Mouse (Mus musculus) midbrain, postnatal 0 days (tissue): ENCODE data around the gene Gbp7. TPM values are rescaled to one million over a fixed set of nuclear protein-coding genes. Genes with fewer than 3 reads are reported as not detected.

Source experiments
- ATAC-seq: fragments of 200-750 bp; cut with Nextera tagmentation; 2 replicates; pipeline ENCODE4 v1.8.0; 2017; ENCODE audit warnings: moderate number of reproducible peaks, mild to moderate bottlenecking, moderate TSS enrichment, moderate library complexity; ENCODE audit not compliant: low FRiP score
- DNase-seq: peaks from one replicate; pipeline ENCODE4 v3.0.0-alpha.2; 2015; ENCODE audit warnings: low spot score
- H3K27ac ChIP-seq: fragments of 300-500 bp; sonication (generic); 2 replicates; pipeline ENCODE4 v1.5.1; 2014; ENCODE audit warnings: low read depth, mild to moderate bottlenecking, low read length, mixed read lengths
- H3K27me3 ChIP-seq: fragments of 300-500 bp; sonication (generic); 2 replicates; pipeline ENCODE4 v1.6.1; 2014; ENCODE audit warnings: low read length, control low read depth, mixed read lengths; ENCODE audit not compliant: insufficient read depth
- H3K36me3 ChIP-seq: fragments of 300-500 bp; sonication (generic); 2 replicates; pipeline ENCODE4 v1.6.1; 2014; ENCODE audit warnings: low read length, control low read depth, mixed read lengths; ENCODE audit not compliant: insufficient read depth
- H3K4me1 ChIP-seq: fragments of 300-500 bp; sonication (generic); 2 replicates; pipeline ENCODE4 v1.6.1; 2014; ENCODE audit warnings: mild to moderate bottlenecking, control low read depth, antibody characterized with exemption, low read length, mixed read lengths; ENCODE audit not compliant: insufficient read depth
- H3K4me2 ChIP-seq: fragments of 300-500 bp; sonication (generic); 2 replicates; pipeline ENCODE4 v1.6.1; 2014; ENCODE audit warnings: low read depth, mild to moderate bottlenecking, low read length, mixed read lengths; ENCODE audit not compliant: poor library complexity, severe bottlenecking
- H3K4me3 ChIP-seq: fragments of 300-500 bp; sonication (generic); 2 replicates; pipeline ENCODE4 v1.5.1; 2014; ENCODE audit warnings: low read depth, mild to moderate bottlenecking, low read length, moderate library complexity
- H3K9ac ChIP-seq: fragments of 300-500 bp; sonication (generic); replicated peaks from 2 replicates; pipeline ENCODE4 v1.6.1; 2014; ENCODE audit warnings: mild to moderate bottlenecking, low read length, moderate library complexity, mixed read lengths; ENCODE audit not compliant: poor library complexity, severe bottlenecking
- H3K9me3 ChIP-seq: fragments of 300-500 bp; sonication (generic); 2 replicates; pipeline ENCODE4 v1.6.1; 2016; ENCODE audit warnings: low read length, control low read depth
- CTCF ChIP-seq: IDR thresholded peaks from 2 replicates; pipeline ENCODE4 v1.5.1; 2016; ENCODE audit warnings: antibody characterized with exemption, mild to moderate bottlenecking
- WGBS: fragments of 180-500 bp; shearing (Covaris S2); extraction: QIAGEN DNeasy Blood & Tissue Kit; methylation state at CpG from one replicate; pipeline ENCODE4 v1.1.7; 2014; 5-methylcytosine and 5-hydroxymethylcytosine counted together
- polyA plus RNA-seq: library from polyadenylated mRNA; unstranded; fragments of >200 nt; fragmentation: Nextera tagmentation; extraction: Ambion mirVana; gene quantifications from 2 replicates; pipeline ENCODE4 v1.2.1, GENCODE M21; 2015
- total RNA-seq: library from RNA; depleted of rRNA; stranded (reverse); fragments of >200 nt; gene quantifications from 2 replicates; pipeline ENCODE4 v1.2.3, GENCODE M21; 2014

Gbp7 gene
- total and polyA plus RNA-seq, 2 experiments from 2014 or later, result 2.5 to 3.0 TPM

- no peaks in the 10 kb centered on the region for H3K36me3 ChIP-seq
- H3K9me3 ChIP-seq, result no peaks in the 10 kb centered on the region
- no peak overlapping the region for H3K27ac ChIP-seq
- 95% methylated on average over 4 of the region's 4 CpGs for WGBS
- H3K4me2 ChIP-seq, result no peak overlapping the region
- no peak for DNase-seq
- H3K27me3 ChIP-seq, result no peaks in the 10 kb centered on the region
- H3K9ac ChIP-seq, result no peak overlapping the region
- no peak for ATAC-seq
- TF ChIP-seq CTCF, result no peak
- no peaks in the 10 kb centered on the region for H3K4me1 ChIP-seq
- no peak overlapping the region for H3K4me3 ChIP-seq
These were observed 40.6 kb downstream of the Gbp7 start for GRCm38 (mm10) chr3:142570738-142571137.

GRCm38 (mm10) chr3:142577108-142577507, 47.0 kb downstream of the Gbp7 start:
- no peak overlapping the region for H3K4me3 ChIP-seq
- no peak for TF ChIP-seq CTCF
- H3K9me3 ChIP-seq, result no peaks in the 10 kb centered on the region
- 92% methylated on average over 3 of the region's 3 CpGs for WGBS
- H3K4me2 ChIP-seq, result no peak overlapping the region
- H3K27me3 ChIP-seq, result no peaks in the 10 kb centered on the region
- DNase-seq (no peak), ATAC-seq (no peak)
- H3K4me1 ChIP-seq, result no peaks in the 10 kb centered on the region
- no peak overlapping the region for H3K27ac ChIP-seq
- H3K36me3 ChIP-seq, result no peaks in the 10 kb centered on the region
- H3K9ac ChIP-seq, result no peak overlapping the region

- TF ChIP-seq CTCF, result no peak
- no peaks in the 10 kb centered on the region for H3K4me1 ChIP-seq
These were observed 48.2 kb downstream of the Gbp7 start for GRCm38 (mm10) chr3:142578342-142578741.

GRCm38 (mm10) chr3:142583067-142583466, 52.9 kb downstream of the Gbp7 start:
- no peaks in the 10 kb centered on the region for H3K9me3 ChIP-seq
- DNase-seq (no peak), ATAC-seq (no peak)
- no peak overlapping the region for H3K9ac ChIP-seq
- H3K4me2 ChIP-seq, result no peak overlapping the region
- TF ChIP-seq CTCF, result no peak
- no peaks in the 10 kb centered on the region for H3K27me3 ChIP-seq
- no peak overlapping the region for H3K4me3 ChIP-seq
- no peaks in the 10 kb centered on the region for H3K4me1 ChIP-seq
- H3K27ac ChIP-seq, result no peak overlapping the region
- WGBS, result 94% methylated on average over 4 of the region's 4 CpGs
- no peaks in the 10 kb centered on the region for H3K36me3 ChIP-seq

More at GRCm38 (mm10) chr3:142578342-142578741, 48.2 kb downstream of the Gbp7 start:
- Histone ChIP-seq H3K4me2 (no peak overlapping the region), H3K27ac (no peak overlapping the region), H3K9me3 (no peaks in the 10 kb centered on the region), H3K36me3 (no peaks in the 10 kb centered on the region), H3K27me3 (no peaks in the 10 kb centered on the region), H3K4me3 (no peak overlapping the region), H3K9ac (no peak overlapping the region)
- DNase-seq (no peak), ATAC-seq (no peak)
- 91% methylated on average over 4 of the region's 4 CpGs for WGBS

GRCm38 (mm10) chr3:142587386-142587785, 57.2 kb downstream of the Gbp7 start:
- TF ChIP-seq CTCF, result no peak
- Histone ChIP-seq H3K27me3 (no peaks in the 10 kb centered on the region), H3K4me3 (no peak overlapping the region), H3K36me3 (no peaks in the 10 kb centered on the region), H3K9me3 (no peaks in the 10 kb centered on the region), H3K4me1 (no peaks in the 10 kb centered on the region), H3K9ac (no peak overlapping the region), H3K27ac (no peak overlapping the region), H3K4me2 (no peak overlapping the region)
- ATAC-seq (no peak), DNase-seq (no peak)

- WGBS, result 79% methylated on average over 2 of the region's 2 CpGs
- no peak overlapping the region for H3K9ac ChIP-seq
- no peaks in the 10 kb centered on the region for H3K9me3 ChIP-seq
- no peaks in the 10 kb centered on the region for H3K36me3 ChIP-seq
- no peaks in the 10 kb centered on the region for H3K4me1 ChIP-seq
- no peak for TF ChIP-seq CTCF
- H3K27me3 ChIP-seq, result no peaks in the 10 kb centered on the region
- no peak overlapping the region for H3K4me3 ChIP-seq
- H3K27ac ChIP-seq, result no peak overlapping the region
- H3K4me2 ChIP-seq, result no peak overlapping the region
- DNase-seq (no peak), ATAC-seq (no peak)
These were observed 58.7 kb downstream of the Gbp7 start for GRCm38 (mm10) chr3:142588888-142589287.
